Comparison of ENCODE assay signal across 12 mouse cellular contexts in the genomic region with DNA sequence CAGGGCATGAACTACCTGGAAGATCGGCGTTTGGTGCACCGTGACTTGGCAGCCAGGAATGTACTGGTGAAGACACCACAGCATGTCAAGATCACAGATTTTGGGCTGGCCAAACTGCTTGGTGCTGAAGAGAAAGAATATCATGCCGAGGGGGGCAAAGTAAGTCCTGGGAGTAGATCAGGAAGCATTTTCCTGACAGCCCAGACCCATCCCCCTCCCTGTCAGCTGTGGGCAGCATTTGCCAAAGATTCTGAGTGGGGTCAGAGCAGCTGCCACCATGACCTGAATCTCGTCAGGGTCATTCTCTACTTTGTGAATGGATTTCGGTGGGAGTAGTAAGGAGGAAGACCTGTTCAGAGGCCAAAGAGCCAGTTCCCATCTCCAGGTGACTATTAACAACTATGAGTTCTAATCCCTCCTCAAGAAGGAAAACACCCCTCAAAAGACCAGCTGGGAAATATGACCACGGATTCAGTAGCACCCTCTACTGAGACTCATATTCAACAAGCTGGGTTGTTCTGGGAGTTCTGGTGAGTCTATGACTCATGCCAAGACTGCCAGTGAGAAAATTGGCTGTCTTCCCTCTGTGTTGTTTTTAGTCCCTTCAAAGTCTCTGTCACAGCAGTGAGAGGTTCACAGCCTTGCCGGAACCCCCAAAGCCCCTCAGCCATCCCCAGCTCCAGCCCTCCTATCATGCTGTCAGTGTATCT. TPM values are rescaled to one million over a fixed set of nuclear protein-coding genes. Genes with fewer than 3 reads are reported as not detected.
DNase-seq lines count a peak whose midpoint lies in the region; TF ChIP-seq lines count a peak whose summit lies in the region.
"Had no signal": no experiment of that assay in that cellular context is flagged by ENCODE, and none has a peak within 500 bp of the region (broad histone marks: within the 10 kb centered on the region; RNA-seq: fewer than 3 reads in every experiment).

No protein-coding gene starts in this region.

- no peak for TF ChIP-seq CTCF in left cerebral cortex, adult 2 months (IDR thresholded peaks at IDR 0.05)

- peak; percentile 14 to 15 for DNase-seq in adrenal gland, postnatal 36 days
- no peak for DNase-seq in adrenal gland, adult 8-10 months
- peak; percentile 27 to 38 for DNase-seq in left cerebral cortex, adult 18-20 months (ENCODE audit: low spot score in 2 of 2)
- DNase-seq in left cerebral cortex, adult 2 months (ENCODE audit: extremely low spot score in 1 of 2, low spot score in 2 of 2), result no peak
- peak; percentile 12 to 75 for DNase-seq in frontal cortex, adult 2 months (ENCODE audit: extremely low spot score in 1 of 2, low spot score in 1 of 2)
- peak; percentile 13 for DNase-seq in lung, postnatal 14 days
- no peak for DNase-seq in ovary, adult 18-20 months (ENCODE audit: low spot score)
- DNase-seq in ovary, postnatal 10 days (ENCODE audit: low spot score), result no peak
- DNase-seq: kidney, postnatal 14 days had no signal

- no peak overlapping the region for H3K27ac ChIP-seq in left cerebral cortex, adult 2 months
- H3K27ac ChIP-seq: forebrain, embryonic 15.5 days; lung, embryonic 15.5 days; stomach, embryonic 15.5 days had no signal

- intact Hi-C loops in left cerebral cortex, adult 2 months (cut with DNase I), result no loop called here

- no peak overlapping the region for H3K4me3 ChIP-seq in left cerebral cortex, adult 2 months
- H3K4me3 ChIP-seq: forebrain, embryonic 15.5 days; lung, embryonic 15.5 days; stomach, embryonic 15.5 days had no signal

RNA-seq across cellular contexts. Expression of a gene that starts 46.7 kb away (rescaled TPM):
- 1 to 10 TPM in 1 of 2 experiments, under 1 TPM in 1; 0.63 to 1.1 TPM for total RNA-seq in adrenal gland, postnatal 36 days (2021)
- under 1 TPM; 0.12 to 0.75 (median 0.35) TPM for total RNA-seq in adrenal gland, adult 8-10 months (2022)
- total RNA-seq in left cerebral cortex, adult 18-20 months (2021), result 1 to 10 TPM; 1.4 to 1.5 TPM
- total RNA-seq in left cerebral cortex, adult 2 months (2021), result 1 to 10 TPM; 1.3 to 2.5 TPM
- polyA plus RNA-seq in frontal cortex, adult 2 months (2012; rRNA removed), result 0.67 and 0.70 TPM in 2 replicates

Comparison
In these comparisons a context has a peak if more than half of its experiments do, and no peak if none do; other contexts are left out.
1. DNase-seq: peak in adrenal gland, postnatal 36 days (2 of 2), left cerebral cortex, adult 18-20 months (2 of 2), frontal cortex, adult 2 months (2 of 2) and lung, postnatal 14 days (single experiment); none in adrenal gland, adult 8-10 months (single experiment), left cerebral cortex, adult 2 months (0 of 2), ovary, adult 18-20 months (single experiment) and ovary, postnatal 10 days (single experiment).